17 mouse cellular contexts compared by ENCODE assay signal in genomic region chr15:78243774-78244173, GRCm38 (mm10). TPM values are rescaled to one million over a fixed set of nuclear protein-coding genes. Genes with fewer than 3 reads are reported as not detected.
DNase-seq lines count a peak whose midpoint lies in the region; ATAC-seq lines count a peak whose summit lies in the region.
"Had no signal": no experiment of that assay in that cellular context is flagged by ENCODE, and none has a peak within 500 bp of the region (broad histone marks: within the 10 kb centered on the region; RNA-seq: fewer than 3 reads in every experiment).

No protein-coding gene starts in this region.

- H3K36me3 ChIP-seq in forebrain, embryonic 14.5 days (ENCODE audit: control insufficient read depth, insufficient read depth, low read length): no peaks in the 10 kb centered on the region
- H3K36me3 ChIP-seq in forebrain, embryonic 15.5 days: no peaks in the 10 kb centered on the region
- peaks cover 22% of the 10 kb centered on the region for H3K36me3 ChIP-seq in megakaryocyte, embryonic 14.5 days (replicated peaks; ENCODE audit: low read length)
- H3K36me3 ChIP-seq: limb, embryonic 13.5 days had no signal

- H3K4me1 ChIP-seq in forebrain, embryonic 14.5 days (ENCODE audit: control insufficient read depth, insufficient read depth, low read length): no peaks in the 10 kb centered on the region
- no peaks in the 10 kb centered on the region for H3K4me1 ChIP-seq in forebrain, embryonic 15.5 days
- H3K4me1 ChIP-seq in megakaryocyte, embryonic 14.5 days: peaks cover 97% of the 10 kb centered on the region
- H3K4me1 ChIP-seq: limb, embryonic 13.5 days had no signal

- H3K9me3 ChIP-seq in forebrain, embryonic 14.5 days (replicated peaks; ENCODE audit: control insufficient read depth, low read length): no peaks in the 10 kb centered on the region
- H3K9me3 ChIP-seq in forebrain, embryonic 15.5 days: no peaks in the 10 kb centered on the region
- no peaks in the 10 kb centered on the region for H3K9me3 ChIP-seq in megakaryocyte, embryonic 14.5 days
- H3K9me3 ChIP-seq: limb, embryonic 13.5 days had no signal

- H3K4me2 ChIP-seq in forebrain, embryonic 14.5 days (ENCODE audit: low read length): no peak overlapping the region
- H3K4me2 ChIP-seq in forebrain, embryonic 15.5 days (replicated peaks): no peak overlapping the region
- H3K4me2 ChIP-seq: hindbrain, embryonic 14.5 days; limb, embryonic 13.5 days; midbrain, embryonic 11.5 days had no signal

- peak; percentile 16 for DNase-seq in forebrain, embryonic 14.5 days (ENCODE audit: low spot score)
- DNase-seq in layer of hippocampus, adult 18-20 months (ENCODE audit: low spot score in 2 of 2): peak; percentile 12 to 34
- DNase-seq in layer of hippocampus, postnatal 14 days (ENCODE audit: low spot score in 2 of 2): no peak
- DNase-seq in right cerebral cortex, postnatal 14 days: peak; percentile 66
- DNase-seq in yolk sac, embryonic 10.5 days (ENCODE audit: low spot score): no peak
- DNase-seq: adrenal gland, postnatal 14 days; cerebellum, adult 18-20 months; embryo, embryonic 11 days; kidney, adult 9 months; spleen, adult 18-20 months had no signal

- H3K4me3 ChIP-seq in forebrain, embryonic 14.5 days (ENCODE audit: low read depth, low read length): no peak overlapping the region
- H3K4me3 ChIP-seq in forebrain, embryonic 15.5 days: no peak overlapping the region
- peak overlapping the region; percentile 92 for H3K4me3 ChIP-seq in megakaryocyte, embryonic 14.5 days (replicated peaks)
- H3K4me3 ChIP-seq: limb, embryonic 13.5 days; myocyte had no signal

- no peak overlapping the region for H3K27ac ChIP-seq in forebrain, embryonic 14.5 days (ENCODE audit: low read depth, low read length)
- H3K27ac ChIP-seq in forebrain, embryonic 15.5 days (replicated peaks): no peak overlapping the region
- H3K27ac ChIP-seq: hindbrain, embryonic 14.5 days; limb, embryonic 13.5 days had no signal

- WGBS in forebrain, embryonic 14.5 days: 69% methylated on average over 6 of the region's 6 CpGs
- WGBS in forebrain, embryonic 15.5 days: 71% methylated on average over 6 of the region's 6 CpGs

- no peak for ATAC-seq in forebrain, embryonic 14.5 days
- ATAC-seq in forebrain, embryonic 15.5 days (replicated peaks): no peak
- ATAC-seq in megakaryocyte, adult 5-6 weeks (ENCODE audit: poor library complexity, severe bottlenecking): no peak

- no peaks in the 10 kb centered on the region for H3K27me3 ChIP-seq in forebrain, embryonic 14.5 days (replicated peaks; ENCODE audit: control insufficient read depth, insufficient read depth, low read length)
- H3K27me3 ChIP-seq in forebrain, embryonic 15.5 days: no peaks in the 10 kb centered on the region
- peaks cover 2% of the 10 kb centered on the region for H3K27me3 ChIP-seq in megakaryocyte, embryonic 14.5 days (replicated peaks)
- H3K27me3 ChIP-seq: limb, embryonic 13.5 days had no signal

- no peak overlapping the region for H3K9ac ChIP-seq in forebrain, embryonic 14.5 days (ENCODE audit: low read length)
- no peak overlapping the region for H3K9ac ChIP-seq in forebrain, embryonic 15.5 days (replicated peaks)
- H3K9ac ChIP-seq: hindbrain, embryonic 14.5 days; limb, embryonic 13.5 days had no signal

RNA-seq across cellular contexts. Expression of gene Ncf4, which starts 0.8 kb away (rescaled TPM):
- 1.1 TPM in 2 replicates for polyA plus RNA-seq in forebrain, embryonic 14.5 days (2014; fragmentation: Nextera tagmentation; extraction: Ambion mirVana)
- 0.87 and 1.1 TPM in 2 replicates for polyA plus RNA-seq in forebrain, embryonic 15.5 days (2015; fragmentation: Nextera tagmentation; extraction: Ambion mirVana)
- 1 to 10 TPM; 1.1 to 1.8 TPM for total RNA-seq in layer of hippocampus, adult 18-20 months (2021)
- 1 to 10 TPM in 1 of 2 experiments, not detected in 1; 1.7 TPM for total RNA-seq in layer of hippocampus, postnatal 14 days (2021)
- polyA plus RNA-seq in megakaryocyte, embryonic 14.5 days (2012; ENCODE audit: insufficient read depth, low replicate concordance): 31.4 and 83.6 TPM in 2 replicates
- total RNA-seq in megakaryocyte, adult 5-6 weeks (2015): 367 and 392 TPM in 2 replicates
- total RNA-seq in megakaryocyte, adult 5-6 weeks (2017): 250 and 266 TPM in 2 replicates

RNA-seq across cellular contexts. Expression of gene Pvalb, which starts 37.6 kb away (rescaled TPM):
- polyA plus RNA-seq in forebrain, embryonic 14.5 days (2014; fragmentation: Nextera tagmentation; extraction: Ambion mirVana): 0.19 and 1.3 TPM in 2 replicates
- not detected in 2 replicates for polyA plus RNA-seq in forebrain, embryonic 15.5 days (2015; fragmentation: Nextera tagmentation; extraction: Ambion mirVana)
- 10 to 100 TPM; 61.3 to 62.5 TPM for total RNA-seq in layer of hippocampus, adult 18-20 months (2021)
- total RNA-seq in layer of hippocampus, postnatal 14 days (2021): 10 to 100 TPM; 34.6 to 34.9 TPM
- not detected in 2 replicates for polyA plus RNA-seq in megakaryocyte, embryonic 14.5 days (2012; ENCODE audit: insufficient read depth, low replicate concordance)
- total RNA-seq in megakaryocyte, adult 5-6 weeks (2015): not detected in 2 replicates
- not detected in 2 replicates for total RNA-seq in megakaryocyte, adult 5-6 weeks (2017)
- total RNA-seq: adrenal gland, postnatal 14 days had no signal
- polyA plus RNA-seq: midbrain, embryonic 11.5 days had no signal

Comparison
In these comparisons a context has a peak if more than half of its experiments do, and no peak if none do; other contexts are left out.
1. DNase-seq: peak in forebrain, embryonic 14.5 days (single experiment), layer of hippocampus, adult 18-20 months (2 of 2) and right cerebral cortex, postnatal 14 days (single experiment); none in layer of hippocampus, postnatal 14 days (0 of 2) and yolk sac, embryonic 10.5 days (single experiment).
2. RNA of gene Ncf4, which starts 0.8 kb away (total RNA-seq): 250 to 392 TPM in megakaryocyte, adult 5-6 weeks; 1.1 to 1.8 TPM in layer of hippocampus, adult 18-20 months and 1.7 TPM in layer of hippocampus, postnatal 14 days; every median in the first group is over 10 times any median in the second.
3. RNA of gene Pvalb, which starts 37.6 kb away (total RNA-seq): 61.3 to 62.5 TPM in layer of hippocampus, adult 18-20 months and 34.6 to 34.9 TPM in layer of hippocampus, postnatal 14 days; not detected in megakaryocyte, adult 5-6 weeks; every median in the first group is over 10 times any median in the second.